Mouse (Mus musculus): ENCODE measurements at regions not wholly inside any gene's neighbourhood (a gene's known extent, or its start where the extent isn't known, plus 50 kb on each side); places are given as distances from the start of the nearest gene placed in this dataset.

DNA sequence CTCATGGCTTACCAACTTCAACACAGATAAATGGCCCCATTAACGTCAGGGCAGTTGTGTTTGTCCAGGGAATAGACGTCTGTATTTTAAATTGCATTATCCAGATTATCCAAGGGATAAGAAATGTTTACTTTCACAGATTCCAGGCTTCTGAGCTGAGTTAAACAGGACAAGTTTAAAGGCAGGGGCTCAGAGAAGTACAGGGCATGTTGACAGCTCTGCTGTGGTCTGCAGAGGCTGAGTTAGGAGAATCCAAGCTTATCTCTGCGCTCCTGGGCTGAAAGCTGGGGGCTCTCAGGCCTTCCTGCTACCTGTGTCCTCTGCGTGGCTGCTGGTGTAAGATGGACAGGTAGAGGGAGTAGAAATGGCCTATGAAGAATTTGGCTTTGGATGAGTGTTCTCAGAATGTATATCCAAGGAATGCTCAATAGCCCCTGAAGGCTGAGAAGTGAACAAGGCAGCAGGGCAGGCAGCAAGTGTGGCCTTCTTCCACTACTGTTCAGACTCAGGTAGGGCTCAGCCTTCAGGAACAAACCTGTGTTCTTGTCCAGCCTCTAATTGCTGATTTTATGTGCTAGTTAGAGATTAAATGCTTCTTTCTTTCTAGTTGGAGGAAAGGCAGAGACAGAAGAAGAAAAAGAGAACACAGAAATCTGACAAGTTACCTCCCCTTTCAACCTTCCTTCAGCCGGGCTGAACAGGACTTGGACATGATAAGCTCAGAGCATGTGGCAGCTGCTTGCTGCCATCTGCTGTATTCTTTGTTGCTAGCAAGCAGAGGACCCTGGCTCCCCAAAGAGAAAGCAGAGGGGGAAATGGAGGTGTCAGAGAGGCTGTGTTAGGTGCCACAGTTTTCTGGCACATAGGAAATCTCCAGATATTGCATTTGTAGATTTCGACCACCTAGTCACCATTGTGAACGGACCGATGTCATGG lies 77.9 kb upstream of the Grem2 start:
- intact Hi-C loops (cut with DNase I) = loop anchor here (2.0 kb wide), 1 partner anchor 405 kb away; no protein-coding TSS in a partner anchor
- no peak for DNase-seq

DNA sequence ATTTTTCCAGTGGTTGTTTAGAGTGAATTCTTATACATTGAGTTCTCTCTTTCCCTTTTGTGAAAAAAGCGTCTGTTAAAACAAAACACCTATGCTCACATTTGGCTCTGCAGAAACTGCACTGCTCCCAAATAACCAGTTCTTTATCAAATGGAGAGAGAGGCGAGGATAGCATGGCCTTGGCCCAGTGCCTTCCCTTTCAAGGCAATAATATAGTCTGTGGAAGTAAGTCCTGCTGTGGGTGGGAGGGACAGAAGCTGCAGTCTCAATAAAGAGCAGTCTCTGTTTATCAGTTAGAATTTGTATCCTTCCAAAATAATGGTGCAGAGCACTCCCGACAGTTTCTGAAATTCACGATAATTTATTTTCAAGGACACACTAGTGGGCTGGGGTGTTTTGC lies 70.9 kb upstream of the Grem2 start:
- intact Hi-C loops (cut with DNase I) = no loop called here
- DNase-seq = no peak

DNA sequence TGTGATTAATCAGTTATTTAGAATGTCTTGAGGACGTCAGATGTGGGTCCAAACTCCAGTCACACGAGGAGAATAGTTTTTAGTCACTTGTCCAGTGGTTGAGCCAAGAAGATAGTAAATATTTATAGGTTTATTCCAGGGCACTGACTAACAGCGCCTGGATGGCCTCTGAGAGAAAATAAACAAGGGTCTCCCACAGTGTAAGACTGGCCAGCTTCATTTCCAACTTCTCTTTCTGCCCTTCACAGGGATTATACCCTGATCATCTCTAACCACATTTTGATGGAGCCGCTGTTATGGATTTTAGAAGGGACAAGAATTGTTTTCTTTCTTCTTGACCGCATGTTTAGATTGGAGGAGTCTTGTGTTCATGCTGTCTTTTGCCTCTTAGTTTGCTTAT lies 67.0 kb upstream of the Grem2 start:
- DNase-seq = no peak
- intact Hi-C loops (cut with DNase I) = no loop called here

DNA sequence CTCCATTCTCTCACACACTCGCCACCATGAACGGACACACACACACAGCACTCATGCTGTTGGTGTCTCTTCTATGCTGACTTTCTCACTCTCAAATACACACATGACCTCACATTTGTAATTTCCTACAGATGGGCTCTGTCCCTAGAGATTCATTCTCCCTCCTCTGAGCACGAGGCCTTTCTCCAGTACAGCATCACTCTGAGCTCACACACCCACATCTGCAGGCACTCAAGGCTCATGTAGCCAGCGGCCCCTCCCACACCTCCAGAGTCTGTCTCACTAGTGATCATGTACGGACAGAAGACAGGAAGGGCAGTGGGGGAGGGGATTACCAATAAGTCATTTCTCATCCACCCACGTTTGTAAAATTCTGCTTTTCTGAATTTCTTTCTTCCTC lies 50.3 kb upstream of the Grem2 start:
- intact Hi-C loops (cut with DNase I) = no loop called here
- DNase-seq = no peak

Data from heart, postnatal 36 days (tissue).